Mouse (Mus musculus) gastrocnemius, adult 2 months (tissue): Measurements from ENCODE around the gene Apoc3. TPM values are rescaled to one million over a fixed set of nuclear protein-coding genes. Genes with fewer than 3 reads are reported as not detected.
A peak's percentile ranks its signal among the peaks of the same experiment; 100 is the strongest.

Experiments used
- DNase-seq: peaks from one replicate; pipeline ENCODE4 v3.0.0; 2022
- H3K27ac ChIP-seq: fragments of 200-600 bp; 2 replicates; pipeline ENCODE4 v1.8.1; 2022; ENCODE audit warnings: mild to moderate bottlenecking
- H3K4me3 ChIP-seq: fragments of 200-600 bp; 2 replicates; pipeline ENCODE4 v1.8.1; 2022; ENCODE audit warnings: mild to moderate bottlenecking, moderate library complexity
- CTCF ChIP-seq: fragments of 200-600 bp; IDR thresholded peaks from 2 replicates; pipeline ENCODE4 v1.8.1; 2022; ENCODE audit warnings: antibody characterized with exemption, mild to moderate bottlenecking, moderate library complexity
- intact Hi-C: fragments of 180-260 bp; cut with DNase I; formaldehyde crosslinking; loops from one replicate; pipeline ENCODE4 v1.15.1; 2025
- total RNA-seq, 2 experiments: library from RNA; stranded (reverse); gene quantifications; 2 replicates each; pipeline ENCODE4 v1.2.3; 2021

Gene Apoc3
- total RNA-seq, 2 experiments from 2014 or later, result not detected

- Histone ChIP-seq H3K27ac (no peak overlapping the region), H3K4me3 (no peak overlapping the region)
- intact Hi-C loops, result no loop called here
- DNase-seq, result no peak
- TF ChIP-seq CTCF, result no peak
These were observed 10.3 kb downstream of the Apoc3 start for GRCm38 (mm10) chr9:46224945-46225660.

GRCm38 (mm10) chr9:46224101-46224500 is 11.3 kb downstream of the Apoc3 start:
- no peak for TF ChIP-seq CTCF
- no peak overlapping the region for H3K4me3 ChIP-seq
- intact Hi-C loops, result no loop called here
- no peak overlapping the region for H3K27ac ChIP-seq
- DNase-seq, result no peak

- no peak for DNase-seq
- H3K27ac ChIP-seq, result no peak overlapping the region
These were observed 12.3 kb downstream of the Apoc3 start for GRCm38 (mm10) chr9:46223090-46223489.

GRCm38 (mm10) chr9:46218176-46218575 is 17.3 kb downstream of the Apoc3 start:
- no peak for TF ChIP-seq CTCF
- no peak overlapping the region for H3K4me3 ChIP-seq
- DNase-seq, result no peak
- intact Hi-C loops, result no loop called here
- H3K27ac ChIP-seq, result no peak overlapping the region

More at GRCm38 (mm10) chr9:46223090-46223489, 12.3 kb downstream of the Apoc3 start:
- TF ChIP-seq CTCF, result no peak
- intact Hi-C loops, result no loop called here
- H3K4me3 ChIP-seq, result no peak overlapping the region

GRCm38 (mm10) chr9:46216744-46217470 is 18.5 kb downstream of the Apoc3 start:
- no peak for DNase-seq
- no peak overlapping the region for H3K27ac ChIP-seq
- no peak overlapping the region for H3K4me3 ChIP-seq
- TF ChIP-seq CTCF, result no peak
- intact Hi-C loops, result no loop called here

DNA sequence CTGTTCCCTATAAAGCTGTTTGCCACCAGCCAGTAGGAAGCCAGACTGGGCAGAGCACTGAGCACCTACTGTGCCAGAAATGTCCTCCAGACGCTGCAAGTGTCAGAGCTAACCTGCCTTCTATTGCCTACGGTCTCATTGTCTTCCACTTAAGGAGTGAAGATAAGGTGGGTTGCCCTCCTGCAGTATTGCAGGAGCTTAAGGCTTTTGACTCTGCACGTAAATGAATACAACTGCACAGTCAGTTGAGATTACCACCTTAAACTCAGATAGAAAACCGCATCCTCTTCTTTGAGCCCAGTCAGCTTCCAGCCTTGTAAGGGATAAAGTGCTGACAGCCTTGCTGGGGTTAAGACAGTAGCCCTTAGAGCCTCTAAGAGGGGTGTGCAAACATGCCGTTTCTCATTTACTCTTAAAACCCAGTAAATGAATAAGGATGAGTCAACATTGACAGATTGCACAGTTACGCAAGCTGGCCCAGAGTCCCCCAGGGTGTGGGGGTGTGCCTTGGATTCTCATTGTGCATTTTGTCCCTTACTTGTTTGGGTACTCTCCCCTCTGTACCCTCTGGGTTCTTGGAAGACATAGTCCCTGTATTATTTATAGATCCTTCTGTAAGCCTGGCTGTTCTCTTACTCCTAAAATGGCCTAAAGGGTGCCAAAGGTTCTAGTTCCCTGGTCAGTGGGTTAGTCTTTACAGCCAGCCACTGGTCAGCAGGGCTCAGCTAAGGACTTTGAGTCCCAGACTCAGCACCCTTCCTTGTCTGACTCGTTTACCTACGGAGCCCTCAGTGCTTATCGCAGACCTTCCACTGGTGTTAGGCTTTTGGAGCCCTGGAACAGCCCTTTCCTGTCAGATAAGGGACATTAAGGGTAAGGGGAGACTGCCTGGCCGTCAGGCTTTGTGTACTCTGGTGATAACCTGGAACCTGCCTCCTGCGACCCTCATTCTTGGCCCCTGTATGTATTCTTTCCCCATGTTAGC is 19.8 kb downstream of the Apoc3 start:
- intact Hi-C loops, result no loop called here
- DNase-seq, result peak; percentile 46
- Histone ChIP-seq H3K27ac (peak overlapping the region; percentile 51), H3K4me3 (no peak overlapping the region)
- no peak for TF ChIP-seq CTCF

DNA sequence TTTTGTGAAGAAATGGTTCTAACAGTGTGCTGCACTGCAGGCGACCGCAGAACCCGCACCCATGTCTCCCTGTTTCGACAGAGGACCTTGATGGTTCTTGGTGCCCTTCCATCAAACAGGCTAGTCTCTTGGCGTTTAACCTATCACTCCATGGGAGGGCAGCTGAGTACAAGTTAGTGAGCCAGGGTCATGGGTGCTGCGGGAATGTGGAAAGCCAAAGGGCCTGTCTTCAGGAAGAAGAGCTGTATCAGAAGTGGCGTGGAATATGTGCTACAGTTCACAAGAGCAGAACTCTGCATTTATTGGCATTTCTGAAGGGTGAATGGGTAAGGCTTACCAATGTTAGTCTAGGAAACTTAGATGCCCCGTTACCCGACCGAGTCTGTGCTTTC is 20.5 kb downstream of the Apoc3 start:
- no peak for DNase-seq
- intact Hi-C loops, result no loop called here
- Histone ChIP-seq H3K4me3 (no peak overlapping the region), H3K27ac (peak overlapping the region; percentile 51)
- no peak for TF ChIP-seq CTCF

GRCm38 (mm10) chr9:46214276-46214675 is 21.2 kb downstream of the Apoc3 start:
- no peak for DNase-seq
- Histone ChIP-seq H3K27ac (no peak overlapping the region), H3K4me3 (no peak overlapping the region)
- intact Hi-C loops, result no loop called here
- TF ChIP-seq CTCF, result no peak

DNA sequence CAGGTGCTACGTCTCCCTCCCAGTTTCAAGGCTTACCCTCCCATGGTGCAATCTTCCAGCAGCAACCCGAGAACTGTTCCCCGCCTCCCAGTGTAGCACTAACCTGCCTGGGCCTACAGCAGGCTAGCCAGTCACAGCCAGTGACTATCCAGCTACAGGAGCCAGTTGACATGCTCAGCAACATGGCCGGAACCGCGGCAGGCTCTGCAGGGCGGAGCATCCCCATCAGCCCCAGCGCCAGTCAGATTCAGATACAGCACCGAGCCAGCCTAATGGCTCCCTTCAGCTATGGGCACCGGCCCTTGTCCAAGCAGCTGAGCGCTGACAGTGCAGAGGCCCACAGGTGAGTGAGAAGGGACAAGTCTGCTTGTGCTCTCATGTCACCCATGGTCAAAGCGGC is 25.0 kb downstream of the Apoc3 start:
- H3K27ac ChIP-seq, result no peak overlapping the region
- no peak overlapping the region for H3K4me3 ChIP-seq
- intact Hi-C loops, result no loop called here
- DNase-seq, result no peak
- no peak for TF ChIP-seq CTCF

DNA sequence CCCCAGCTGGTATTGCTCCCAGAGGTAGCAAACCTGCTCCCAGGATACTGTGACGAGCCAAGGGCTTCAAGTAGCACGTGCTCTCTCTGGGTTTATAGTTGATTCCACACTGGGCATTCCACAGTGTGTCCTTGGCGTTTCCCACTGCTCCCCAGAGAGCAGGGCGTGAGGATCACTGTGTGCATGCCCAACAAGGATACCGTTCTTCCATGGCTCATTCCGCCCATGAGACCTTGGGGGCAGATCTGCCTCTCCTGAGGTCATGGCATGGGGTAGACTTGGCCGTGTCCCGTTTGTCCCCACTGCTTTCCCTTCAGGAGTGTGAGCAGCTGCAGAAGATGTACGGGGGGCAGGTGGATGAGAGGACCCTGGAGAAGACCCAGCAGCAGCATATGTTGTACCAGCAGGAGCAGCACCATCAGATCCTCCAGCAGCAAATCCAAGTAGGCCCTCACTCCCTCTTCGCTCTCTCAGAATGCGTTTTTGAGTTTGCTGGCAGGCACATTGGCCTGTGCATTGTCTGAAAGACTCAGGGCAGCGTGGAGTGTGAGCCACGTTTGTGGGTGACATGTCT is 26.9 kb downstream of the Apoc3 start:
- H3K4me3 ChIP-seq, result no peak overlapping the region
- DNase-seq, result no peak
- intact Hi-C loops, result no loop called here

DNA sequence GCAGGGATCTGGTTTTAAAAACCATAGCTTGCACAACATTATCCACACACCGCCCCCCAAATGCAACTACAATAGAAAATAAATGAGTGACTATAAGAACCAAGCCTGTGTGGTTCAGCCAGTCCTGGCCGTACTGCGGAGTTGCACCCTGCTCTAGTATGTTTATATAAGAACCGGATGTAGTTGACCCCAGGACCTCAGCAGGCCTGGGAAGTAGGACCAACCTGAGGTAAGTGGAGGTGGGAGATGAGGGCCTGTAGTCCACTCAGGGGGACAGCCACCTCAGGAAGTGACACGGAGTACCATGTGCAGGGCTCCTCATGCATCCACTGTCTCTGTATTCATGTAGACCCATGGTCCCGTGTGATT is 28.0 kb downstream of the Apoc3 start:
- DNase-seq, result no peak
- TF ChIP-seq CTCF, result no peak
- H3K4me3 ChIP-seq, result no peak overlapping the region
- no peak overlapping the region for H3K27ac ChIP-seq
- intact Hi-C loops, result no loop called here

More for the DNA sequence above, 26.9 kb downstream of the Apoc3 start:
- TF ChIP-seq CTCF, result no peak
- H3K27ac ChIP-seq, result no peak overlapping the region

DNA sequence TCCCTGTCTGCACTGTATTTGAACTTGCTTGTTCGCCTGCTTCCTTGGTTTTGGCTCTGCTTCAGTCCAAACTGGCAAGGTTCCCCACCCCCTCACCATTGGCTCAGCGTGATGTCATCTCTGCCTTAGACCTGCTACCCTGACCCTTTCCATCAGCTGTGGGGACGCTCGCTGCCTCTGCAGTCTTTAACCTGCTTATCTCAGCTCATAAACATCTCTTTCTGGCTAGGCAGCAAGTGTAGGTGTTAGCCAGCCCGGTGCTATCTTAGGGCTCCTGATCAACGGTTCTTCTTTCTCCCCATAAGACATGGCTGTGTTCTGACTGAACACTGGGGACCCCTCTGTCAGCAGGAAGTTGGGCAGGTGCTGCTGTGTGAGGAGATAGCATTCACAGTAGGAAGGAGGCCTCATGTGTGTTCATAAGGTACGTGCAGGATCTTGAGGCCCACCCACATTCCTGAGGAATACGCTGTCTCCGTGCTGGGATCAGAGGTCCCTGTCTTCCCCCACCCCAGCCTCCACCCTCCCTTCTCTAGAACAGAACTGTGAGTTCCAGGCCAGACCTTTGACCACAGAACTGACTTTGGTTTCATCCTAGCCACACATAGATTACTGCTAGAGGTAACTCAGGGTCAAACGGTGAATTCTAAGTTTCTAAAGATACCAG is 28.5 kb downstream of the Apoc3 start:
- H3K4me3 ChIP-seq, result no peak overlapping the region
- intact Hi-C loops, result no loop called here

More for the DNA sequence above, 28.5 kb downstream of the Apoc3 start:
- DNase-seq, result no peak
- TF ChIP-seq CTCF, result no peak
- H3K27ac ChIP-seq, result no peak overlapping the region
